Comparison of ENCODE assay signal across 8 mouse cellular contexts in genomic region chr8:70803761-70804480, GRCm38 (mm10). TPM values are rescaled to one million over a fixed set of nuclear protein-coding genes. Genes with fewer than 3 reads are reported as not detected.
DNase-seq lines count a peak whose midpoint lies in the region; ATAC-seq lines count a peak whose summit lies in the region.

No protein-coding gene starts in this region.

- H3K9me3 ChIP-seq in forebrain, embryonic 12.5 days, result no peaks in the 10 kb centered on the region
- no peaks in the 10 kb centered on the region for H3K9me3 ChIP-seq in hindbrain, embryonic 13.5 days
- H3K9me3 ChIP-seq in limb, embryonic 12.5 days, result no peaks in the 10 kb centered on the region
- no peaks in the 10 kb centered on the region for H3K9me3 ChIP-seq in midbrain, embryonic 11.5 days (ENCODE audit: control insufficient read depth, low read length)

- peak overlapping the region; percentile 42 for H3K4me3 ChIP-seq in forebrain, embryonic 12.5 days (replicated peaks)
- H3K4me3 ChIP-seq in hindbrain, embryonic 13.5 days, result peak overlapping the region; percentile 45
- H3K4me3 ChIP-seq in limb, embryonic 12.5 days (replicated peaks), result peak overlapping the region; percentile 47
- peak overlapping the region; percentile 41 for H3K4me3 ChIP-seq in midbrain, embryonic 11.5 days (ENCODE audit: low read depth, low read length)

- no peak overlapping the region for H3K27ac ChIP-seq in forebrain, embryonic 12.5 days
- H3K27ac ChIP-seq in hindbrain, embryonic 13.5 days, result no peak overlapping the region
- H3K27ac ChIP-seq in limb, embryonic 12.5 days, result no peak overlapping the region
- H3K27ac ChIP-seq in midbrain, embryonic 11.5 days (ENCODE audit: low read depth, low read length), result no peak overlapping the region

- H3K4me1 ChIP-seq in forebrain, embryonic 12.5 days, result peaks cover 19% of the 10 kb centered on the region
- peaks cover 22% of the 10 kb centered on the region for H3K4me1 ChIP-seq in hindbrain, embryonic 13.5 days (replicated peaks)
- H3K4me1 ChIP-seq in limb, embryonic 12.5 days (replicated peaks), result peaks cover 10% of the 10 kb centered on the region
- H3K4me1 ChIP-seq in midbrain, embryonic 11.5 days (ENCODE audit: control insufficient read depth, insufficient read depth, low read length), result peaks cover 6% of the 10 kb centered on the region

- 0 out of 2 replicates have a peak overlapping the region, but pooled peaks have one; percentile 33 for H3K9ac ChIP-seq in forebrain, embryonic 12.5 days
- H3K9ac ChIP-seq in hindbrain, embryonic 13.5 days, result peak overlapping the region; percentile 65
- peak overlapping the region; percentile 34; the same call in 1 of the 2 replicates for H3K9ac ChIP-seq in limb, embryonic 12.5 days (replicated peaks)
- no peak overlapping the region for H3K9ac ChIP-seq in midbrain, embryonic 11.5 days (ENCODE audit: low read length)

- no peak for ATAC-seq in forebrain, embryonic 12.5 days (ENCODE audit: low FRiP score)
- no peak for ATAC-seq in hindbrain, embryonic 13.5 days (ENCODE audit: low FRiP score)
- no peak for ATAC-seq in limb, embryonic 12.5 days (ENCODE audit: insufficient number of reproducible peaks, insufficient read depth, low FRiP score, low TSS enrichment, low read depth)
- ATAC-seq in midbrain, embryonic 11.5 days (ENCODE audit: low FRiP score), result no peak

- WGBS in forebrain, embryonic 12.5 days, result 1% methylated on average over 42 of the region's 47 CpGs
- 1% methylated on average over 42 of the region's 47 CpGs for WGBS in hindbrain, embryonic 13.5 days
- WGBS in limb, embryonic 12.5 days, result 2% methylated on average over 47 of the region's 47 CpGs
- 1% methylated on average over 47 of the region's 47 CpGs for WGBS in midbrain, embryonic 11.5 days

- peak; percentile 46 for DNase-seq in urinary bladder, postnatal 14 days (ENCODE audit: low spot score)
- no peak for DNase-seq in urinary bladder, adult 2 months (ENCODE audit: low spot score)
- peak; percentile 86 for DNase-seq in midbrain, embryonic 11.5 days (ENCODE audit: low spot score, missing footprints)
- DNase-seq in spleen, postnatal 10 days (ENCODE audit: low spot score in 2 of 2), result peak; percentile 66 to 84
- no peak for DNase-seq in ovary, postnatal 14 days (ENCODE audit: low spot score)

- no peaks in the 10 kb centered on the region for H3K36me3 ChIP-seq in forebrain, embryonic 12.5 days (replicated peaks)
- H3K36me3 ChIP-seq in hindbrain, embryonic 13.5 days, result no peaks in the 10 kb centered on the region
- no peaks in the 10 kb centered on the region for H3K36me3 ChIP-seq in limb, embryonic 12.5 days
- no peaks in the 10 kb centered on the region for H3K36me3 ChIP-seq in midbrain, embryonic 11.5 days (ENCODE audit: control insufficient read depth, insufficient read depth, low read length)

- peak overlapping the region; percentile 61 for H3K4me2 ChIP-seq in forebrain, embryonic 12.5 days
- H3K4me2 ChIP-seq in hindbrain, embryonic 13.5 days, result peak overlapping the region; percentile 73
- peak overlapping the region; percentile 84 for H3K4me2 ChIP-seq in limb, embryonic 12.5 days
- peak overlapping the region; percentile 69 for H3K4me2 ChIP-seq in midbrain, embryonic 11.5 days

- H3K27me3 ChIP-seq in forebrain, embryonic 12.5 days, result peaks cover 78% of the 10 kb centered on the region
- H3K27me3 ChIP-seq in hindbrain, embryonic 13.5 days, result peaks cover 86% of the 10 kb centered on the region
- peaks cover 80% of the 10 kb centered on the region for H3K27me3 ChIP-seq in limb, embryonic 12.5 days
- H3K27me3 ChIP-seq in midbrain, embryonic 11.5 days (ENCODE audit: control insufficient read depth, insufficient read depth, low read length), result peaks cover 37% of the 10 kb centered on the region

RNA-seq across cellular contexts. Expression of gene Mast3, which starts 0.9 kb away (rescaled TPM):
- polyA plus RNA-seq in urinary bladder, adult 2 months (2012; rRNA removed), result 19.5 and 19.7 TPM in 2 replicates
- polyA plus RNA-seq in forebrain, embryonic 12.5 days (2016; fragmentation: Nextera tagmentation; extraction: Ambion mirVana), result 14.5 and 16.8 TPM in 2 replicates
- 16.4 and 17.4 TPM in 2 replicates for polyA plus RNA-seq in hindbrain, embryonic 13.5 days (2015; fragmentation: Nextera tagmentation; extraction: Ambion mirVana)
- polyA plus RNA-seq in limb, embryonic 12.5 days (2016; fragmentation: Nextera tagmentation; extraction: Ambion mirVana), result 13.2 and 14.5 TPM in 2 replicates
- polyA plus RNA-seq in midbrain, embryonic 11.5 days (2014; fragmentation: Nextera tagmentation; extraction: Ambion mirVana), result 9.1 and 10.1 TPM in 2 replicates

RNA-seq across cellular contexts. Expression of gene Il12rb1, which starts 4.3 kb away (rescaled TPM):
- polyA plus RNA-seq in urinary bladder, adult 2 months (2012; rRNA removed), result 0.58 and 0.94 TPM in 2 replicates
- not detected in 2 replicates for polyA plus RNA-seq in forebrain, embryonic 12.5 days (2016; fragmentation: Nextera tagmentation; extraction: Ambion mirVana)
- 0.08 and 0.13 TPM in 2 replicates for polyA plus RNA-seq in hindbrain, embryonic 13.5 days (2015; fragmentation: Nextera tagmentation; extraction: Ambion mirVana)
- not detected in 2 replicates for polyA plus RNA-seq in limb, embryonic 12.5 days (2016; fragmentation: Nextera tagmentation; extraction: Ambion mirVana)
- polyA plus RNA-seq in midbrain, embryonic 11.5 days (2014; fragmentation: Nextera tagmentation; extraction: Ambion mirVana), result 0.38 TPM in 1 of 2 replicates, not detected in the other

RNA-seq across cellular contexts. Expression of gene Pik3r2, which starts 27.4 kb away (rescaled TPM):
- 57.3 and 66.0 TPM in 2 replicates for polyA plus RNA-seq in urinary bladder, adult 2 months (2012; rRNA removed)
- polyA plus RNA-seq in forebrain, embryonic 12.5 days (2016; fragmentation: Nextera tagmentation; extraction: Ambion mirVana), result 72.7 and 79.1 TPM in 2 replicates
- 90.0 and 94.1 TPM in 2 replicates for polyA plus RNA-seq in hindbrain, embryonic 13.5 days (2015; fragmentation: Nextera tagmentation; extraction: Ambion mirVana)
- 80.2 and 80.6 TPM in 2 replicates for polyA plus RNA-seq in limb, embryonic 12.5 days (2016; fragmentation: Nextera tagmentation; extraction: Ambion mirVana)
- polyA plus RNA-seq in midbrain, embryonic 11.5 days (2014; fragmentation: Nextera tagmentation; extraction: Ambion mirVana), result 25.4 and 30.2 TPM in 2 replicates

RNA-seq across cellular contexts. Expression of gene Arrdc2, which starts 35.6 kb away (rescaled TPM):
- polyA plus RNA-seq in urinary bladder, adult 2 months (2012; rRNA removed), result 20.4 and 27.4 TPM in 2 replicates
- 5.6 and 8.2 TPM in 2 replicates for polyA plus RNA-seq in forebrain, embryonic 12.5 days (2016; fragmentation: Nextera tagmentation; extraction: Ambion mirVana)
- polyA plus RNA-seq in hindbrain, embryonic 13.5 days (2015; fragmentation: Nextera tagmentation; extraction: Ambion mirVana), result 7.6 and 8.1 TPM in 2 replicates
- polyA plus RNA-seq in limb, embryonic 12.5 days (2016; fragmentation: Nextera tagmentation; extraction: Ambion mirVana), result 5.3 and 6.4 TPM in 2 replicates
- 7.1 and 8.0 TPM in 2 replicates for polyA plus RNA-seq in midbrain, embryonic 11.5 days (2014; fragmentation: Nextera tagmentation; extraction: Ambion mirVana)

RNA-seq across cellular contexts. Expression of gene Mpv17l2, which starts 43.2 kb away (rescaled TPM):
- polyA plus RNA-seq in urinary bladder, adult 2 months (2012; rRNA removed), result 38.2 and 41.9 TPM in 2 replicates
- 33.2 and 34.5 TPM in 2 replicates for polyA plus RNA-seq in forebrain, embryonic 12.5 days (2016; fragmentation: Nextera tagmentation; extraction: Ambion mirVana)
- polyA plus RNA-seq in hindbrain, embryonic 13.5 days (2015; fragmentation: Nextera tagmentation; extraction: Ambion mirVana), result 40.8 and 44.5 TPM in 2 replicates
- polyA plus RNA-seq in limb, embryonic 12.5 days (2016; fragmentation: Nextera tagmentation; extraction: Ambion mirVana), result 25.8 and 29.0 TPM in 2 replicates
- polyA plus RNA-seq in midbrain, embryonic 11.5 days (2014; fragmentation: Nextera tagmentation; extraction: Ambion mirVana), result 28.3 and 29.6 TPM in 2 replicates

Comparison
In these comparisons a context has a peak if more than half of its experiments do, and no peak if none do; other contexts are left out.
1. DNase-seq: peak in urinary bladder, postnatal 14 days (single experiment), midbrain, embryonic 11.5 days (single experiment) and spleen, postnatal 10 days (2 of 2); none in urinary bladder, adult 2 months (single experiment) and ovary, postnatal 14 days (single experiment).
2. Peak in every context shown above with its lines, with median percentiles within 50 percentile points of each other: H3K4me2 ChIP-seq and H3K4me3 ChIP-seq.